Mouse (Mus musculus) ES-Bruce4 (cell line): ENCODE results near the gene Grip1. TPM values are rescaled to one million over a fixed set of nuclear protein-coding genes. Genes with fewer than 3 reads are reported as not detected.
A peak's percentile ranks its signal among the peaks of the same experiment; 100 is the strongest.

Experiments
- H3K27ac ChIP-seq: 2 replicates; pipeline ENCODE4 v1.5.1; 2012; ENCODE audit warnings: low read length, inconsistent platforms; ENCODE audit not compliant: insufficient read depth
- H3K27me3 ChIP-seq: 2 replicates; pipeline ENCODE4 v1.6.1; 2012; ENCODE audit warnings: mild to moderate bottlenecking, low read length, inconsistent platforms; ENCODE audit not compliant: control insufficient read depth, poor library complexity, insufficient read depth, severe bottlenecking
- H3K36me3 ChIP-seq: 2 replicates; pipeline ENCODE4 v1.6.1; 2012; ENCODE audit warnings: inconsistent platforms, mild to moderate bottlenecking, low read length, moderate library complexity; ENCODE audit not compliant: control insufficient read depth, poor library complexity, insufficient read depth, severe bottlenecking
- H3K4me1 ChIP-seq: one replicate; pipeline ENCODE4 v1.8.1; 2011; ENCODE audit warnings: low read length; ENCODE audit not compliant: control insufficient read depth, insufficient read depth
- H3K4me3 ChIP-seq: 2 replicates; pipeline ENCODE4 v1.5.1; 2011; ENCODE audit warnings: low read depth, mild to moderate bottlenecking, low read length
- H3K9ac ChIP-seq: 2 replicates; pipeline ENCODE4 v1.6.1; 2012; ENCODE audit warnings: low read depth, mild to moderate bottlenecking, inconsistent platforms; ENCODE audit not compliant: poor library complexity, severe bottlenecking
- H3K9me3 ChIP-seq: replicated peaks from 2 replicates; pipeline ENCODE4 v1.6.1; 2012; ENCODE audit warnings: mild to moderate bottlenecking, low read length, inconsistent platforms; ENCODE audit not compliant: control insufficient read depth, poor library complexity, insufficient read depth, severe bottlenecking
- CTCF ChIP-seq: IDR thresholded peaks from one replicate; pipeline ENCODE4 v1.8.1; 2011; ENCODE audit warnings: low read depth, low read length
- EP300 ChIP-seq: IDR thresholded peaks from 2 replicates; pipeline ENCODE4 v1.6.1; 2011; ENCODE audit warnings: low read depth, low read length; ENCODE audit not compliant: insufficient read depth
- POLR2A ChIP-seq: IDR thresholded peaks from one replicate; pipeline ENCODE4 v1.8.1; 2011; ENCODE audit warnings: low read length; ENCODE audit not compliant: insufficient read depth
- polyA plus RNA-seq: library from polyadenylated mRNA; stranded (reverse); fragments of >200 nt; gene quantifications from 2 replicates; pipeline ENCODE4 v1.2.4, GENCODE M21; 2011; ENCODE audit warnings: low read depth; ENCODE audit not compliant: missing spikeins, insufficient read depth, insufficient read length

Gene Grip1
- polyA plus RNA-seq, 1 experiment = 10.3 TPM

DNA sequence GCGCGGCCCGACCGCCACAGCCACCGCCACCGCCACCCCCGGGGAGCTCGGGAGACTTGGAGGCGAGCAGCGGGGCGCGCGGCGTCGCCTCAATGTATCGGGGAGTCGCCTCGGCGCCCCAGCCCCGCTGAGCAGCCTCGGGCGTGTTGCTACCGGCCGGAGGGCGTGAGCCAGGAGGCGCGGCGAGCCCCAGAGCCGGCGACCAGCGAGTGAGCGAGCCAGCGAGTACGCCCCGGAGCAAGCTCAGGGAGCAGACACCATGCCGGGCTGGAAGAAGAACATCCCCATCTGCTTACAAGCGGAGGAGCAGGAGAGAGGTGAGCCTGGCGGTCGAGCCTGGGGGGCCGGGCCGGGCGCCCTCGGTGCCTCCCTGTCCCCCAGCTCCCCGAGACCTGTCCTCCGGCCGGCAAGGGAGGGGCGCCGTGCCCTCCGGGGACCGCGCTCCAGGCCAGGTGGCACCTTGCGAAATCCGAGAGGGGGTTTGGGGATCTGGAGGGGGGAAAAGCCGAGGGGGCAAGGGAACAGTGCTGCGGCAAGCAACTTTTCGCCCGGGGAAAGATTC lies 557 bp downstream of the Grip1 start:
- Histone ChIP-seq H3K9ac (peak overlapping the region; percentile 92), H3K4me1 (no peaks in the 10 kb centered on the region), H3K9me3 (no peaks in the 10 kb centered on the region), H3K27me3 (0 out of 2 replicates have a peak, but pooled peaks cover 3% of the 10 kb centered on the region), H3K36me3 (no peaks in the 10 kb centered on the region), H3K4me3 (peak overlapping the region; percentile 91), H3K27ac (no peak overlapping the region)
- TF ChIP-seq EP300 (no peak), CTCF (no peak), POLR2A (no peak)

DNA sequence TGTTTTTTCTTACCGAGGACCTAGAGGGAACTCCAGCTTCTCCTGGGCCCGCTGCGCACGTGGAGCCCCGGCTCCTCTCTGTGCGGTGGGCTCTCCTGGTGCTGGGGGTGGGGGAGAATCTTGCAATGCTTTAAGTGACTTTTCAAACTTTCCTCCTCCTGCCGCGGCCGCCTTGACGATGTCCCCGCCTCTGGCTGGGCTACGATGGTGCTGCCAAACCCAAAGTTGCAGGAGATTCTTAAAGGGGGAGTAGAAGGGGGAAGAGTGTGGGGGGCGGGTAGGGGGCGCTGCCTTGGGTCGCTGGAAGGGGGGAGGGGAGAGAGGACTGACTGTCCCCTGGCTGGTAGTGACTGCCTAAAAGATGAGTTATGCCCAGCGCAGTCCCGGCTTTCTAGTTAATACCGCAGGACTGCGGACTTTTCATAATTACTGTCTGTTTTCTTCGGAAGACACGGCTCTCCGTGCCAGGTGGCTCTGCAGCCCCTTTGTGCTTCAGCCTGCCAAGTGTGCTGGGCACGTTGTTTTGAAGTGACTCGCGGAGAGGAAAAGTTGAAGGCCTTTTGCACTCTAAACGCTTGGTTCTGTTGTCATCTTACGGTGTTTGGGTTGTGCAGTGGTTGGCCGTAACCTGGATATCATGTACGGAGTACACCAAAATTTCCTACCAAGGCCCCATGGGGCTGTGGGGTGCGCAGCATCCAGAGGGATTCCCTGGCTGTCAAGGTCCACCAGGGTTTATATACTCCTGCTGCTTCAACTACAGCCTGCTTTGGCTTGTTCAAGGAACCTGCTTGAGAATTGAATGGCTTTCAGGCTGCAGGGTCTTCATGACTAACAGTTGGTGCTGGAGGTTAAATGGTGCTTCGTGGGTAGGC lies 1.3 kb downstream of the Grip1 start:
- H3K4me3 ChIP-seq = peak overlapping the region; percentile 91
- no peaks in the 10 kb centered on the region for H3K36me3 ChIP-seq
- H3K9ac ChIP-seq = peak overlapping the region; percentile 92
- H3K9me3 ChIP-seq = no peaks in the 10 kb centered on the region
- H3K27me3 ChIP-seq = 0 out of 2 replicates have a peak, but pooled peaks cover 3% of the 10 kb centered on the region
- H3K4me1 ChIP-seq = no peaks in the 10 kb centered on the region
- TF ChIP-seq CTCF (no peak), EP300 (no peak), POLR2A (no peak)
- no peak overlapping the region for H3K27ac ChIP-seq

DNA sequence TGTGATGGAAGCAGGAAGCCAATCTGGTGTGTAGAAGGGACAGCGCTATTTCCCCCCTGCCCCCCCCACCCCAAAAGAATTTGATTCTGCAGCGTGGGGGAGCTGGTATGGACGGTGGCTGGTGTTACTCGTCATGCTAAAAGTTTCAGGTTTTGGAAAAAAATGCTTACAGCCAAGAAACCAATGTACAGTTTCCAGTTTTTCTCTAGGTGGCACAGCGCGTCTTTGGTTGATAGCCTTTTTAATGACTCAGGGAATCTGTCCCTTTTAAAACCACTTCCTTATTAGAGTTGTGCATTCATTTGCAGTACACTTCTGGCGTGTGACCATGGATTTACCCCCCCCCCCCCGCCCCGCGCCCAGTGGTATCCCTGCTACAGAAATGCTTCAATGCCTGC lies 1.9 kb downstream of the Grip1 start:
- no peaks in the 10 kb centered on the region for H3K4me1 ChIP-seq
- no peaks in the 10 kb centered on the region for H3K9me3 ChIP-seq
- TF ChIP-seq POLR2A (no peak), EP300 (no peak), CTCF (no peak)
- no peak overlapping the region for H3K4me3 ChIP-seq
- 0 out of 2 replicates have a peak overlapping the region, but pooled peaks have one; percentile 92 for H3K9ac ChIP-seq
- H3K27ac ChIP-seq = no peak overlapping the region
- H3K36me3 ChIP-seq = no peaks in the 10 kb centered on the region
- 0 out of 2 replicates have a peak, but pooled peaks cover 3% of the 10 kb centered on the region for H3K27me3 ChIP-seq

DNA sequence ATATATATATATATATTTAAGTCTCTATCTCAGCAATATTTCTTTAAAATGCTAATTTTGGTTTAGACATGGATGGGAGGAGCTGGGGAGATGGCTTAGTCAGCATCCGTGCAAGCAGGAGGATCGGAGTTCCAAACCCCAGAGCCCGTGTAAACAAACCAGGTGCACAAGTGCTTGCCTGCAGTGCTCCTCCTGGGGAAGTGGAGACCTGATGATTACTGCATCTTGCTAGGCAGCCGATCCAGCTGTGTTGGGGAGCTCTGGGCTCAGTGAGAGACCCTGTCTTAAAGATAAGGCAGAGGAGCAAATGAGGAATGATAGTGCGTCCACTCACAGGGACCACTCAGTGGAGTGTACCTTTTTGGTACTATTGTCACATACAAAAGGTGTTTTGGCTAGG lies 3.5 kb downstream of the Grip1 start:
- Histone ChIP-seq H3K27ac (no peak overlapping the region), H3K9me3 (no peaks in the 10 kb centered on the region), H3K36me3 (no peaks in the 10 kb centered on the region), H3K9ac (no peak overlapping the region), H3K4me1 (no peaks in the 10 kb centered on the region), H3K27me3 (0 out of 2 replicates have a peak, but pooled peaks cover 3% of the 10 kb centered on the region), H3K4me3 (no peak overlapping the region)
- TF ChIP-seq EP300 = no peak
- TF ChIP-seq CTCF = no peak
- no peak for TF ChIP-seq POLR2A

DNA sequence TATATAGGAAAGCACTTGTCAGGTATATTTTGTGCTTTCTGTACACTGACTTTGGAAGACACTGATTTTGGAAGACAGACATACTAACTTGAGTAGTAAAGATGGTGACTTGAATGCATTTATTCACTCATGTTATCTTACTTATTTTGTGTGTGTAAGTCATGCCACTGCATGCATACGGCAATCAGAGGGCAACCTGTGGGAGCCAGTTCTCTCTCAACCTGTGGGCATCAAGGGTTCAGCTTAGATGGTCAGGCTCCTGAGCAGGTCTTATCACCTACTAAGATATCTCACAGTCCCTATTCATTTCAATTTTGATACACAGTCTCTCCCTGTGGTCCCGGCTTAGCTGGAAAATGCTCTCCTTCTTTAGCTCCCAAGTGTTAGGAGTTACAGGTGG lies 5.4 kb downstream of the Grip1 start:
- H3K27me3 ChIP-seq = 0 out of 2 replicates have a peak, but pooled peaks cover 3% of the 10 kb centered on the region
- no peaks in the 10 kb centered on the region for H3K36me3 ChIP-seq
- no peak for TF ChIP-seq POLR2A
- TF ChIP-seq CTCF = no peak
- no peak for TF ChIP-seq EP300
- no peak overlapping the region for H3K27ac ChIP-seq
- no peaks in the 10 kb centered on the region for H3K9me3 ChIP-seq
- no peak overlapping the region for H3K9ac ChIP-seq
- no peaks in the 10 kb centered on the region for H3K4me1 ChIP-seq
- no peak overlapping the region for H3K4me3 ChIP-seq

DNA sequence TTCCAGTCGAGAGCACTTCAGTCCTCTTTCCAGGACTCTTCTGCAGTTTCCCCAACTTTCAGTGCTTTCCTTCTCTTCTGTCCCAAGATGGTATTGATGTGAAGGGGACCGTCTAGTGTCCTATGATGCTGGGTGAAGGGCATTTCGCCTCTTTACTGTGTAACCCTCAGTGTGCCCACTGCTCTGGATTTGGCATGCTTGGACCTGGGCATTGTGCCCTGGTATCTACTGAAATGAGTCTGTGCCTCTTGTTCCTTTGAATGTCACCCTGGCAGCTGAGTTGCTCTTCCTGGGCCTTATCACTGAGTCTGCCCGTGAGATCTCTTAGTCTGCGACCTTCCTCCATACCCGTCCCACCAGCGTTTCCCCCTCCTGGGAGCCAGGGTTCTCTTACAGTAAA lies 9.7 kb downstream of the Grip1 start:
- Histone ChIP-seq H3K27ac (no peak overlapping the region), H3K4me3 (no peak overlapping the region), H3K4me1 (no peaks in the 10 kb centered on the region), H3K36me3 (no peaks in the 10 kb centered on the region), H3K27me3 (no peaks in the 10 kb centered on the region), H3K9me3 (no peaks in the 10 kb centered on the region), H3K9ac (no peak overlapping the region)
- TF ChIP-seq CTCF (no peak), EP300 (no peak), POLR2A (no peak)
